Mouse (Mus musculus) NIH3T3 (cell line): ENCODE data around the gene Elk3.
A peak's percentile ranks its signal among the peaks of the same experiment; 100 is the strongest.
"Not testable (repeated sequence)": the region's sequence is repeated elsewhere in the genome, so short reads cannot be mapped to it uniquely, and the experiment has no call there.

ENCODE experiments used
- DNase-seq: peaks from one replicate; pipeline ENCODE4 v3.0.0-alpha.2; 2012; ENCODE audit warnings: low read depth

The Elk3 gene

DNA sequence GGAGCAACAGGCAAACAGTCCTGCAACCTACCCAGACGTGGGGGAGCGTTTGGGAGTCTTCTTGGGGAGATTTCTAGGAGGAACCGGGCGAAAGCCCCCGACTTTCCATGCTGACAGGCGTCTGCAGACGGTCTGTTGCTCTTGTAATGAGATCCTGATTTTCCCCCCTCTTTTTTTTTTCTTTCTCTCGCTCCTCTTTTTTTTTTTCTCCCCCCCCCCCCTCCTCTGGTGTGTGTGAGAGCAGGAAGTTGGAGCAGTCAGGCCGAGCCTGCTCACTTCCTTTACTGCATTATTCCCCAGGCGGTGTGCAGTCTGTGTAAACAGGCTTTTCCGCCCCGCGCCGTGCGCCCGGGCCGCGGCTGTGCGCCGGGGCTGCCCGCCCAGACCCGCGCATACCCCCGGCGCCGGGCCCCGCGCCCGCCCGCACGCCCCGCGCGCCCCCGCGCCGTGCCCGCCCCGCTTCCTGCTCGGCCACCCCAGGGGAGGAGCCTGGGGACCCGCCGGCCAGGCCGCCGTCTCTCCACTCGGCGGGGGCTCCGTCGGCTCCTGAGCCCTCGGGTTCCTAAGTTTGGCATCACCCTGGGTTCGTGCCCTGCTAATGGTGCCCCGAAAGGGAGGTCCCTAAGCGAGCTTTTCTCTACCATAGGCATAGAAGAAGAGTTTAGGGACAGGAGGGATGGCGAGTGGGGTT lies at the start of gene Elk3:
Elk3 (minus strand) TSS at position 415 of the 691 bp plus-strand sequence.
- DNase-seq, result peak; percentile 80

DNA sequence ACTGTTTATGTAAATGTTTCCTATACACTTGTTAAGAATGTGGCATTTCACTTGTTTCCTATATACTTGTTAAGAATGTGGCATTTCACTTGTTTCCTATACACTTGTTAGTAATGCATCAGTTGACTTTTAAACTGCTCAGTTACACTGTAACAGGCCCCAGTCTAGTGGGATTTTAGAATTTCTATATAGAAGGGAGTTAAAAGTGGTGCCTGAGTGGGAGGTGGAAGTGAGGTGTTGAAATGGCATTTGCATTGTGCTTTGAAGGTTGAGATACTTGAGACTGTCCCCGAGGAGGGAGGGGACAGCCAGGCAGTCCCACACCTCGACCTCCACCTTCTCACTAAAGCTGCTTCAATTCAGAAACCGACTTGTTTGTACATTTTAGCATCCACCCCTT lies 49.7 kb upstream of the Elk3 start:
- DNase-seq, result no peak

DNA sequence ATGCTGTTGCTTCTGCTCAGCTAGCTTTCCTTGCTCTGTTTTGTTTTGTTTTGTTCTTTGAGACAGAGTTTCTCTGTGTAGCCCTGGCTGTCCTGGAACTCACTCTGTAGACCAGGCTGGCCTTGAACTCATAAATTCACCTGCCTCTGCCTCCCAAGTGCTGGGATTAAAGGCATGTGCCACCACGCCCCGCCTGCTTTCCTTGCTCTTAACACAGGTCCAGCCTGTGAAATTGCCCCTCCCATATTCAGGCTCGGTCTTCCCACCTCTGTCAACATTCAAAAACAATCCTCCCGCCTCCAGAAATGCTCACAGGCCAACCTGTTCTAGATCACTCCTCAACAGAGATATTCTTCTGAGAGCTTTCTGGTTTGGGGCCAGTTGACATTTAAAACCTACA lies 49.3 kb upstream of the Elk3 start:
- DNase-seq, result not testable (repeated sequence)

DNA sequence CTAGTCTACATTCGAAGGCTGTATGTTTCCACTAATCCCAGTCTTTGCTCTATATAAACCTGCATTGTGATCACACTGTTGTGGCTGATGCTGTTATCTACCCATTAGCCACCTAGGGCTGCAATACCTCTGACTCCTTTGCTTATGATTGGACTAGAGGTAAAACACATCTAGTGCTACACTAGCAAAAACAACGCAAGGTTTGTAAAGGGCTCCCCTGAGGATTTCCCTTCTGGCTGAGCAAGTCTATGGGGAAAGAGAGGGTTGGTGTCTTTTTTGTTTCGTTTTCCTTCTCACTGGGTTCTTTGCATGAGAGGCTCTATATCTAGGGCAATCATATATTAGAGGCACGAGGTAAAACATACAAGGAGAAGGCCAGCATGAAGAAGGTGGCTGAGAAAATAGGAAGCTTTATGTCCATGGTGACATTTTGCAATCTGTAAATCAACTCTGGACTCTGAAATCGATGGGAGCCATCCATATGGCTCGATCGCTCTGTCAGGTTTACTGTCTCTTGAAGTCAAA lies 48.5 kb upstream of the Elk3 start:
- no peak for DNase-seq

DNA sequence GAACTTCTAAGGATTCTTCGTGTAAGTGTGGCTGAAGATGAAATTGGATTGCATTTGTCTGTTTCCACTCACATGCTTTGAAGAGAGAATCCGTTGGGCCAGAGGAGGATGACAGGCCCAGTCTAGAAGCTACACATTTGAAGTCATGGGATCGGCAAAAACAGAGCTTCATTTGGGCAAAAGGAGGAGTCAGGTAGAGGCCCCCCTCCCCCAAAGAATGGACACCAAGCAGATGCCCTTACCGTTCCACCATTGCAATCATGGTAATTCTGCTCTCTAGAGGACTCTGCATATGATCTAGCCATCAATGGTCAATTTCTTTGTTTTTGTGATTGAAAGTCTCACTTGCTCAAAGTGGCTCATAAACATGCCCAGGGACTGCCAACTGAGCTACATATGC lies 47.9 kb upstream of the Elk3 start:
- DNase-seq, result no peak

DNA sequence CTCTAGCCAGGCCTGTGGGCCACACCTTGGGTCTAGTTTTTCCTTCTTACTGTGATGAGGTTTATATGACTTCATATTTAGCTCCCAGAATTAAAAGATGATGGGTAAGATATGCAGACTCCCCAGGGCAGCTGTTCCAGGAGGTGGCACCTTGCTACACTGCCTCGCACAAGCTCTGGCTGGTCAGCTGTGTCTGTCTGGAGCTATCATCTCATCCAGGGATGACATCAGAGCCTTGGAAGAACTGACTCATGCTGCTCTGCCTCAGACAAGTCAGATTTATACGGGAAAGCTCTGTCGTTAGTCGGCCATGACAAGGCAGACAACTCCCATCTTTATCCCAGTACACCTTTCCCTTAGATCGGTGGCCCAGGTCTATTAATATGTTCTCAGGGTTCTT lies 46.2 kb upstream of the Elk3 start:
- peak; percentile 82 for DNase-seq

DNA sequence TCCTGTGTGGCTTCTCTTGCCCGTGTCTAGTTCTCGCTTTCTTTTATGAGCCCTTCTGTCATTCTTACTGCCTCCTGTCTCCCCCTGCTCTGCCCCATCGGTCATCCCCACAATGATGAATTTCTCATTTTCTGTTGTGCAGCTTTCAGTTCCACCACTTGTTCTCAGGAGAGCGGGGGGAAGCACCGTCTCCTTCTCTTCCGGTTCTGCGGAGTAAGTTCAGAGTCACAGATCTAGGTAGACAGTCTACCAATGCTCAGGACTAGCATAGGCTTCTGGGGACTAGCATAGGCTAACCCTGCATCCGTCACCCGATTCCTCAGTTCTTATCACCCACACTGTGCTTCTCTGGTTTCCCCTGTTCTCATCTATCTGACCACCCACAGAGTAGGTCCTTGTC lies 45.2 kb upstream of the Elk3 start:
- no peak for DNase-seq

DNA sequence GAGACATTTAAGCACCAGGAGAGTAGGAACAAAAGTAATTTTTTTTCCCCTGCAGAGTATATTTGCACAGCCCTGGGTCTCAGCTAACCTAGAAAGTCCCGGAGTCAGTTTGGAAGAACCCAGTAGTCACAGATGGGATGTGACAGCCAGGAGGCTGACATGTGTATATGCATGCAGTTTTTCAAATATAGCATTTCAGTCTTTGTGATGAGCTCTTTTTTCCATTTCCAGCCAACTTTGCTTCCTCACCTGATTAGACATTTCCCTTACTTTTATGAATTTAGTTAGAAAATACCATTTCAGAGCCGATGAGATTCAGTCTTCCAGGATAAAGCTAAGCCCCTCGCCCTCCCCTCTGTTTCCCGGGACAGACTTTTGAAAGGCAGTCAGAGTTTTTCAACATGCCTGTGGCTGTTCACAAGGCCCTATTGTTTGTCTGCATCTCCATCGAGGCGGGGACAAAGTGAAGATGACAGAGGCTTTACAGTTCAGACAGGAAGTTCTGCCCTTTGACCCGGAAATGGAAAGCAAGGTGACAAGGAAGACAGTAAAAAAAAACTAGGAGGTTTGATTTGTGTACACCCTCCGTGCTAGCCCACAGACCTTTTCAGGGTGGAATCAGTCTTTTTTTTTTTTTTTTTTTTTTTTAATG lies 44.5 kb upstream of the Elk3 start:
- DNase-seq, result no peak

DNA sequence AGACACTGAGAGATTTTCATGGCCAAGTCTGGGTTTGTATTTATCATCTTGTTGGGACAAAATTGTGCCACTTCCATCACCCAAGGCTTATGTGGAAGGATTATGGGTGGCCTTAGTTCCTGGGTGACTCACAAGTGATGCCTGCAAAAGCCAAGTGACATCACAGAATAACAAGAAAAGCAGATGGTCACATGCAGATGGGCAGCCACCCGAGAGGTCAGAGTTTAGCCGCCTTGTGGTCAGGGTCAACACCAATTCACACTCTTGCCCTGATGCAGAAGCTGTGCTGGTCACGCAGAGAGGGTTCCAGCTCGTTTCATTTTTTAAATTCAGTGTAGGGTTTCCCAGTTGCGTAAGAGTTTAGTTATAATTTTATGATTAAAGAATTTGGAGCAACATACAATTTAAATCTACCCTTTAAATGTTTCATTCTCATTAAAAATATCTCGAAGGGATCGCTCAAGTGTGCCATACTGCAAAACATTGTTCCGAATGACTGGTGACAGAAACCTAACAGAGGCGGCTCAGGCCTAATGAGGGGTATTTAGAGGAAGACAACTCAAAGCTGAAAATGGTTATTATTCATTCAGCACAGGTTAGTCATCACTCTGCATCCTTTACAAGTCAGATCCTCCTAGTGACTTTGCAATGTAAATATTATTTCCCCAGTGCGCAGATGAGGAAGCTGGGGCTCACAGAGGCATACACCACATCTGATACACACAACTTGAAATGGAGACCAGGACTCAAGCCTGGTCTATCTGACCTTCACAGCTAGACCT lies 42.8 kb upstream of the Elk3 start:
- DNase-seq, result peak; percentile 26

DNA sequence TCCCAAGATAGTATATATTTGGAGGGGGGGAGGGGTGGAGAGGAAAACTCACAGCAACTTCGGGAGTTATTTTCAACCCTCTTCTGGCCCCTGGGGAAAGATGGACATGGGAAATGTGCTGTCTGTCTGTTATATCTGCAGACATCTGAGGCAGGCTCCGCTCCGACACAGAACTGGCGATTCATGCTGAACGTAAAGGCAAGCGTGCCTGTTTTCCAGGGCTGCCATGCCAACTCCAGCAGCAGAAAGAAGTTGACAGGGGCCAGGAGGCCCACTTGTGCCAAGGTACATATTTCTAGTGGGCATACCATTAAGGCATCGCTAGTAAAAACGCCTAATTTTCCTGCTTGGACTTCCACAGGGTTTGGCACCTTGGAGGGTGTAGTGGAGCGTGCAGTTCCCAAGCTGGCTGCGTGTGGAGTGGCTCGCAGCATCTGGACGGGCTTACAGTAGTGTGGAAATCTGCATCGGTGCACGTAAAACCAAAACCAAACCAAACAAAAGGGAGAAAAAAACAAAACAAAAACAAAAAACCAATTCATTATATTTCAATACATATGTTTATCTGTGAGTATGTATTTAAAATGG lies 37.1 kb upstream of the Elk3 start:
- no peak for DNase-seq

DNA sequence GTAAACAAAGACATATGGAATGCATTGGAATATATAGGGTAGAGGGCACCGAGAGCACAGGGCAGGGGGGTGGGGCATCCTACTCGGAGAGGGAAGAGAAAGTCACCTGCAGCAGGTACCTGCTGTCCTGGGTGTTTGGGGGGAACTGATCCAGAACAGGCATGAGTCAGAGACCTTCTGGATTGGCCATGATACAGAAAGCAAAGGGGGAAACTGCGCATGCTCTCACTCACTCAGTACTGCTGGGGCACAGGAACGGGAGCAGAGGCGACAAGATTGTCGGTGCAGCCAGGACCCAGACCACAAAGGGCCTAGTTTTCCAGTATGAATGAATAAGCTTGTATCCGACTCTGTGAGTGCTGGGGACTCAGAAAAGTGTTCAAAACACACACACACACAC lies 36.5 kb upstream of the Elk3 start:
- peak; percentile 53 for DNase-seq

DNA sequence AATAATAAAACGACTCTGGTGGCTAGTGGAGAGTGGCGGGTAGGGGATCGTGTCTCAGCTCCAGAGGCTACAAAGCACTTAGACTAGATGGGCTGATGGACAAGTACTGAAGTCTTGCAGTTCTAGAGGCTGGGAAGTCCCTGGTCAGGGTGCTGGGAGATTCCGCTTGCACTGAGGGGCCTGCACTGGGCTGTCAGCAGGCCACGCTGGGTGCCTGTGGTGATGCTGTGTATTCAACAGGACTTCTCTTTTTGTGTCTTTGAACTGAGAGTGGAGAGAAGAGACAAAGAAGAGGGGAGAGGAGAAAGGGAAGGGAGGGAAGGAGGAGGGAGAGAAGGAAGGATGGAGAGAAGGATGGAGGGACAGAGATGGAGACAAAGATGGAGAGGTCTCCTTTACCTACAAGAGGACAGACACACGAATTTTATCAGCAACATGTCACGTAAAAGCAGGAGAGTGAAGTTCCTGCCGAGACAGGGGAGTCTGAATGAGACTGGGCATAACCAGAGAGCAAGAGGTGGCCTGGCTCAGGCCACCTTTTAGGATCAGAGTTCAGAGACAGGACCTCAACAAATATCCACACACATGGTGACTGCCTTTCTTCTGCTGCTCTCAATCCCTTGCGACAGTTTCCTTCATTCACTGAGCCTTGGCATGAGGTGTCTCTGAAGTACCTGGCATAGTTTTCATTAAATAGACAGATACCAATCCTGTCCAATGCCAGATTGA lies 35.4 kb upstream of the Elk3 start:
- DNase-seq, result no peak

DNA sequence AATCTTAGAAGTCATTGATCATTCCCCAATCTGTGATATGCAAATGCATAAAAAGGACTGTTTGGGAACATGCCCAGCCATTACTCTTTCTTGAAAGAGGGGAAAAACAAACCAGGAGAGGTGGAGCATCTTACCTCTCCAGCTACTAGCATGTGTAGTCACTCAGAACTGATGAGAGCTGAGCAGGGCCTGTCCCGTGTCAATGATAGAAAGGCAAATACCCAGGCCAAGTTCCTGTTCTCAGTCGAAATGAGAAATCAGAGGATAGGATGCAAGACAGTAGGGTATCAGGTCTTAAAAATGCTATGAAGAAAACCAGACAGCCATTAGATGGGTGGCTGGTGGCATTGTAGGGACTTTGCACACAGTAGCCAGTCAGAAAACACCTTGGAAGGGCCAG lies 34.6 kb upstream of the Elk3 start:
- no peak for DNase-seq

DNA sequence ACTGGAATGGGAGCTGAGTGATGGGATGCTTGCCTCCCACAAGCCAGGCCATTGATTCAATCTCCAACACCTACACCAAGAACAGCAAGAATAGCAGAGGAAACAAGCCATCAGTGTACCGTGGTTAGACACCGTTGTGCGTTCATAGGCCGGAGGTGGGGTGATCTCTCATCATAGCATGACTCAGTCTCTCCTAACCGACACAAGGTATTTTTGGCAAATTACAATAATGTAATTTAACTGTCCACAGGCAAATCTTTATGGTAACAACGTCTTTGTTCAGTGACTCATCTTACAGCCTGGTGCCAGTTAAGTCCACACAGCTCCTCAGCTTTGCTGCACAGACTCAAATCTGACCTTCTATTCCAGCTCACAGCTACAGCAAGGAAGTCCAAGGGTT lies 32.5 kb upstream of the Elk3 start:
- DNase-seq, result peak; percentile 76

DNA sequence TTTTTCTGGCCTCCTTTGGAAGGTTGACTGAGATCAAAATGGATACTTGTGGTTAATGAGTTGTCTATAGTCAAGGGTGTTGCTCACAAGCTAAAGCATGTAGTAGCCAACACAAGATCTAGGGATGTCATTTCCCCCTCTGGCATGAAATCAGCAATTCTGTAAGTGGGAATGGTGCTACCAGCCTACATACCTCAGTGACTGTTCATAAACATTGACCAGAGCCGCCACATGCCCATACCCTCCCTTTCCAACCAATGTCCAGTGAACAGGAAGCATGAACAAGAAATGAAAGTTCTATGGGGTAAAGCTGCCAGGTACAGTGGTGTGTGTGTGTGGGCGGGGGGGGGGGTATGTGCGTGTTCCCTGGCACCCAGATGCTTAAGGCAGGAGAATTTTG lies 32.1 kb upstream of the Elk3 start:
- peak; percentile 38 for DNase-seq

DNA sequence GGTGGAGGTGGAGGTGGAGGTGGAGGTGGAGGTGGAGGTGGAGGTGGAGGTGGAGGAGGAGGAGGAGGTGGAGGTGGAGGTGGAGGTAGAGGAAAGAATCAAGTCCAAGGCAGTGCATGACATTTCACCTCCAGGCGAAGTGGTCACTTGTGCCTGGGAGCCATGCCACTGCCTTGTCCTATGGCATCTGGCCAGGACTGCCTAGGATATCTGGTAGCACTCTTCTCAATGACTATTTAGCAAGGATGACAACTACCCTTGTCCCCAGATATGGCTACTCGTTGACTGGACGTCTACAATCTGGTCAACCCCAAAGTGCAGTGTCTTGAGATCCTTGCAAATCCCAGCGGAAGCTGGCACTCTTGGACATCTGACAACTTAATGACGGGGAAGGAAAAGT lies 27.6 kb upstream of the Elk3 start:
- no peak for DNase-seq

DNA sequence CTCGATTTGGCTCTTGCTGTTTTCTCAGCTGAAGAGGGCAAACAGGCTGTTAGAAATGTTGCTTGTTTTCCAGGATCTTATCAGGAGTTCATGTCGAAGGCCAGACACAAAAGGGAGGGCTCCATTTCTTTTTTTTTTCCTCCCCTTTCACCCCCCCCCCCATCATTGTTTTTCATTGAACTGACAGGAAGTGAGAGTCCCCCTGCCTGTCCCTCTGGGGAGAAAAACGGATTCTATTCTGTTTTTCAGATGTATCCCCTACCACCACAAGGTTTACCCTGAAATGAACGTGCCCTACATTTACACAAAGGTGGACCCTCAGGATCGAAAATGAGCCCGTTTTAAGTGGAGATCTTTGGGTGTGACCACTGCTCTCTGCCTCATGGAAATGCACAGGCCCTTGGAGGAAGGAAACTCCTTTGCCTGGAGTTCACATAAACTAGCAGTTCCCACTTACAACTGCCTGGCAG lies 25.6 kb upstream of the Elk3 start:
- DNase-seq, result no peak

DNA sequence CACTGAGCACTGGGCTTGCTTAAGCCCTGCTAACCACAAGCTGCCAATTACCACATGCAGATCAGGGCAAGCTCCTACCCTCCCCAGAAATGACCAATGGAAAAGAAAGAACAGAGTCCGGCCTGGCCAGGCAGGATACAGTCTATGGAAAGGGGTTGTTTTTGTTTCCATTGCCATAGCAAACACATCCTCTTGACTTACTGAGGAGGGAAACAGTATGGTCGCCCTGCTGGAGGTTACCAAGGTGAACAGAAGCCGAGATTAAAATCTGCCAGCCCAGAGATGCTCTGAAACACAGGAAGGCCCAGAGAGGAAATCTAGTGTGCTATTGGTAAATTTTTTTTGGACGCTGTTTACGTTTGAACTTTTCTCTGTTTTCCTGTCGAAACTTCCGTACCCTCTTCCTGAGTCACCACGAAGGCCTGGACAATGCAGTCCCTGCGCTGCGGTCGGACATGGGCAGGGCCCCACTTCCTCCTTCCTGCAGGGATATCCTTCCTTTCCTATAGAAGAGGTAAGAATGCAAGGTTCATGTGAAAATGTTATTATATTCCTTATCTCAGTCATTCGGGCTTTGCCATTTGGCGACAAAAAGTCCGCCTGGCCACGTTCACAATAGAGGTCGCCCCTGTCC lies 25.0 kb upstream of the Elk3 start:
- DNase-seq, result no peak

DNA sequence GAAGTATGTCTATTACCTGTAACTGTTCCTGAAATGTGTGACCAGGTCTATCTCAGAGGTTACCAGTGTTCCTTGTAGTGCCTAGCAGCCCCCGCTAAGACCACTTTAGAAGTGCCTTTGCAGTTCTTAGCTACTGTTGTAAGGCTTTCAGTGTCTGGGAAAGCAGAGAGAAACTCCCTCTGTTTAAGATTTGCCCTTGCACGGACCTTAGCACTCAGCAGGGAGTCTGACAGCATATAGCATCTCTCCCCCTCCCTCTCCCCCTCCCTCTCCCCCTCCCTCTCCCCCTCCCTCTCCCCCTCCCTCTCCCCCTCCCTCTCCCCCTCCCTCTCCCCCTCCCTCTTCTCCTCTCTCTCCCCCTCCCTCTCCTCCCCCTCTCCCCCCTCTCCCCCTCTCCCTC lies 24.1 kb upstream of the Elk3 start:
- DNase-seq, result no peak

DNA sequence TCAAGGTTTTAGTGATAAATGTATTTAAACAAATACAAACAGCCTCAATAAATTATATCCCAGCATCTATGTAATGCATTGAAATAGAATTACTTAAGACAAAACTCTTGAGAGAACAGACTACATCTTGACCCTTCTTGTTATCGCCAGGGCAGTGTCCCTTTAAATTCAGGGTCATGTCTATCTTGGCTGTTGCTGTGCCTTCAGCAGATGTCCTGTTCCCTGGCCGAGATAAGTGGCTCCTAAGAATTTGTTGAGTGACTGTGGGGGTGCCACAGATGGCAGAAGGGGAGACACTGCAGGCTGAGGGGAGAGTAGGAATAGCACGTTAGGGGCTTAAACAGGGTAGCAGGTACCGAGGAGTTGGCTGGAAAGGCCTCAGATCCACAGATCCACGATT lies 22.3 kb upstream of the Elk3 start:
- DNase-seq, result no peak

DNA sequence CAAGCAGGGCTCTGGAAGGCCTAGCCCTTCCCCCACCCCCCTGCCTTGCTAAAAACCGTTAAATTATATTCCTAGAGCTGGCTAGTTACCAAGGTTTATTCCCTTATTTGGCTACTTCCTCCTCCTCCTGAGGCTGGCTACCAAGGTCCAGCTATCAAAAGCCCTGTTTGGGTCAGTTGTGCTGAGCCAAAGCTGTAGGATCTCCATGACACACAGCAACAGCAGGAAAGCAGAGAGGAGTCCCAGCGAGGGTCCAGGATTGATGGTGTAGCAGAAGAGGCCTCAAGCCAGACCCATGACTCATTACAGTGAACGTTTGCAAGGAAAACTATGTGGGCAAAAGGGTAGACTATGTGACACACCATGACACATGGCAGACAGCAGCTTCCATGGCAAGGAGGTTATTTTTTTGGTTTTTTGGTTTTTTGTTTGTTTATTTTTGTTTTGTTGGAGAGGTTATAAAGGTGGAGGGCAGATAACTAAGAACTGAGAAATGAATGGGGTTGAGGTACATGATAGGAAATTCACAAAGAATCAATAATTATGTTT lies 21.4 kb upstream of the Elk3 start:
- peak; percentile 79 for DNase-seq
